Mouse (Mus musculus) testis, postnatal 10 days (tissue): Measurements from ENCODE around the gene Ankrd39.

Experiments
- DNase-seq: peaks from one replicate; pipeline ENCODE4 v3.0.0; 2021; ENCODE audit warnings: low spot score

Ankrd39 gene

DNA sequence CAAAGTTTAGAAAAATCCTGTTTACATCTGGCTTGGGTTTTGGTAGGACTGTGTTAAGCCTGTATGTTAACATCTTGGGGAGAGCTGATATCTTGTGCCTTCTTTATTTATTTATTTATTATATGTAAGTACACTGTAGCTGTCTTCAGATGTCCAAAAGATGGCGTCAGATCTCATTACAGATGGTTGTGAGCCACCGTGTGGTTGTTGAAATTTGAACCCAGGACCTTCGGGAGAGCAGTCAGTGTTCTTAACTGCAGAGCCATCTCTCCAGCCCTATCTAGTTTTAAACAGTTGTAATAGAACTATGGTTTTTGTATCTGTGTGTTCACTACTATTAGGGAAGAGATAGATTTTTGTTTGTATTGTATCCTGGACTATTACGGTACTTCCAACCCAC is 18.0 kb downstream of the Ankrd39 start:
- DNase-seq: no peak

- DNase-seq: no peak
Measured at GRCm38 (mm10) chr1:36528351-36528750, 18.9 kb downstream of the Ankrd39 start.

- DNase-seq: no peak
Measured at GRCm38 (mm10) chr1:36526903-36527302, 20.3 kb downstream of the Ankrd39 start.

- no peak for DNase-seq
Measured at GRCm38 (mm10) chr1:36525774-36526173, 21.5 kb downstream of the Ankrd39 start.

DNA sequence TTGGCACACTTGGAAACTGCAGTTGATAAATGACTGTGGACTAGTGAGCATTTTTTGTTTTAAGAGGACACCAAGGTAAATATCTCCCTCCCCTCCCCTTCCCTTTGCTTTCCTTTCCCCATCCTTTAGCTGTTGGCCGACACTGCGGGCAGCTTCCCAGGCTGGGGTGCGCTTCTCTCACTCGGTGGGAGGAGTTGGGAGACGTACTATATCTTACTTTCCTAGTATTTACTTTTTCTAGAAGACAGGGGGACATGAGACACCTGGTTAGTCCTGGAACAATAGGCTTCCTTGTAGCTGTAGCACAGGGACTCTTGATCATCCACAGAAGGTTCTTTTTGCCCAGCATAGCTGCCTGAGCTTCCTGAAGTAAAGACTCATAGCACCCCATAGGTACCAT is 23.2 kb downstream of the Ankrd39 start:
- DNase-seq: no peak

DNA sequence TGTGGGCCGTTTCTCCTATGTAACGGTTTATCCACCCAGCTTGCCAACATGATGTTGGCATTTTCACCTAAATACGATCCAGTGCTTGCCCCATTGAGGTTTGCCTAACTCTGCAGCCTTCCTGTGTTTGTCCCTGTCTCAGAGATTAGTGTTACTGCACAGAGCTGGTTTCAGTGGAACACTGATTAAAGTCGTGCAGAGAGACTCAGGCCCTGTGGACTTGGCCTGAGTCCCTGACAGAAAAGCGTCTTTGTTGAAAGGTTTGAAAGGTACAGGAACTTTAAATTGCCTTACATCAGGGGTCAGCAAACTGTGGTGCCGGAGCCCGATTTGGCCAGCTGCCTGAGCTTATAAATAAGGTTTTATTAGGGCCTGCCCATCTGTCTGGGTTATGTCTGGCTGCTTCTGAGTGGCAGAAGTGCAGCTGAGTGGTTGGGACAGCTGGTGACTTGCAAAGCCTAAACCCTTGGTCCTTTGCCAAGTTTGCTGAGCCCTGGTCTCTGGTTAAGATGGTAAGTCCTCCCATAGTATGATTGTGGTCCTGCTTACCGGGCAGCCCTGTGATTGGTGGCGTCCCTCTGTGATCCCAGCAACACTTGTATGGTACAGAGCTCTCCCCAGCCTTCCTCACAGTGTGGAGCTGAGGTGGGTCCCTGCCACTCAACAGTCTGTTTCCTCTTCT is 23.8 kb downstream of the Ankrd39 start:
- no peak for DNase-seq

DNA sequence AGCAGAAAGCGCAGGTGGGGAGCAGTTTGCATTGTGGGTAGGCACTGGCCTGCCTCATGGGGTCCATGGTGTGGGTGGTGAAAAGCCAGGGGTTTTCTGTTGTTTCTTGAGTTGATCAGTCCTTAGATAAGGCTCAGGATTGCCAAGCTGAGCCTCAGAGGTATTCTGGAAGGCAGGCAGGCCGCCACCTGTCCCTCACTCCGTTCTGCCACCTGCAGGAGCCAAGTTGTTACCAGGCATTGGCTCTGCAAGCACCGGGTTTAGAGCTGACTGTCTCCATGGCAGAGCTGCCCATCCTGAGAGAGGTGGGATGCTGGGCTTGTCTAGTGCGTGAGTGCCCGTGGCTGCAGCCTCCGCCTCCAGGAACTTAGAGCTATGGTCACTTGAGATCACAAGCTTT is 25.0 kb downstream of the Ankrd39 start:
- DNase-seq: no peak

GRCm38 (mm10) chr1:36519626-36520025 is 27.6 kb downstream of the Ankrd39 start:
- DNase-seq: no peak

GRCm38 (mm10) chr1:36518259-36518658 is 29.0 kb downstream of the Ankrd39 start:
- DNase-seq: no peak

DNA sequence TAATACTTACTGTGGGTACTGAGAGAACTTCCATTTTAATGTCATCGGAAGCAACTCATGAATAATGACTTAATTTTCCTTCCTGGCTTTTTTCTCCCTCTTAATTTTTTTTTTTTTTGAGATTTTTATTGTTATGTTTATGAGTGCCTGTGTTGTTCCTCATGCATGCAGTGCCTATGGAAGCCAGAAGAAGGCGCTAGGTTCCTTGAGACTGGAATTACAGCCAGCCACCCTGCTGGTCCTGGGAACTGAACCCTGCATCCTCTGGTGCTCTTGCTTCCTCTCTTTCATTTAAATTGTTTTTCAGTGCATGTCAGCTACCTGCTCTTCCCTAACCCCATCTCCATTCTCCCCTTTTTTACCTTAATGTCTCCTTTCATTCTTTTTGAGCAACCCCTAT is 33.5 kb downstream of the Ankrd39 start:
- DNase-seq: peak; percentile 59

DNA sequence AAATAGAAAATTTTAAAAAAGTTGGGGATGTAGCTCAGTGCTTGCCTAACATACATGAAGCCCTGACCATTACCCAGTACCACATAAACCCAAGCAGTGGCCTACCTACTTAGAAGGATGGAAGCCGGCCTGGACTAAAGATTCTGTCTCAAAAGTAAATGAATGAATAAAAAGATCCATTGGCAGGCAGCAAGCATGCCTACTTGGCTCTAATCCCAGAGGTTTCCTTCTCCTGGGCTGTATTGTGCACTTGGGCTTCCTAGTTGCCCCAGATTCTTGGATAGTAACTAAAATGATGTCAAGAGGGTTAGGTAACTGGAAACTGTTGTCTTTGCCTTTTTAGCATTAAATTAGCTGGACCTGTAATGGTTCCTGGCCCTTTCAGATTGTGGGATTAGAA is 33.9 kb downstream of the Ankrd39 start:
- no peak for DNase-seq

- DNase-seq: no peak
Measured at GRCm38 (mm10) chr1:36512966-36513280, 34.3 kb downstream of the Ankrd39 start.

DNA sequence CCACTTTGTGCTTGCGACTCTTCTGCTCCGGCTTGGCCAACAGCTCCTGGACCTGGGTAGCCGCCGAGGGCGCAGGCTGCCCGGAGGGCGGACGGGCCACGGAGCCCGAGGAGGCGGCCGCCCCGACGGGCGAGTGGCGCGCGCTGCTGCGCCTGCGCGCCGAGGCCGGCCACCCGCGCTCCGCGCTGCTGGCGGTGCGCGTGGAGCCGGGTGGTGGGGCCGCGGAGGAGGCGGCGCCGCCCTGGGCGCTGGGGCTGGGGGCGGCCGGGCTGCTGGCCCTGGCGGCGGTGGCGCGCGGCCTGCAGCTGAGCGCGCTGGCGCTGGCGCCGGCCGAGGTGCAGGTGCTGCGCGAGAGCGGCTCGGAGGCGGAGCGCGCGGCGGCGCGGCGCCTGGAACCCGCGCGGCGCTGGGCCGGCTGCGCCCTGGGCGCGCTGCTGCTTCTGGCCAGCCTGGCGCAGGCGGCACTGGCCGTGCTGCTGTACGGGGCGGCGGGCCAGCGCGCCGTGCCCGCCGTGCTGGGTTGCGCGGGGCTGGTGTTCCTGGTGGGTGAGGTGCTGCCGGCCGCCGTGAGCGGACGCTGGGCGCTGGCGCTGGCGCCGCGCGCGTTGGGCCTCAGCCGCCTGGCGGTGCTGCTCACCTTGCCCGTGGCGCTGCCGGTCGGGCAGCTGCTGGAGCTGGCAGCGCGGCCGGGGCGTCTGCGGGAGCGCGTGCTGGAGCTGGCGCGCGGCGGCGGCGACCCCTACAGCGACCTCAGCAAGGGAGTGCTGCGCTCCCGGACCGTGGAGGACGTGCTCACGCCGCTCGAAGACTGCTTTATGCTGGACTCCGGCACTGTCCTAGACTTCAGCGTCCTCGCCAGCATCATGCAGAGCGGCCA is 34.9 kb downstream of the Ankrd39 start:
- DNase-seq: peak; percentile 60

DNA sequence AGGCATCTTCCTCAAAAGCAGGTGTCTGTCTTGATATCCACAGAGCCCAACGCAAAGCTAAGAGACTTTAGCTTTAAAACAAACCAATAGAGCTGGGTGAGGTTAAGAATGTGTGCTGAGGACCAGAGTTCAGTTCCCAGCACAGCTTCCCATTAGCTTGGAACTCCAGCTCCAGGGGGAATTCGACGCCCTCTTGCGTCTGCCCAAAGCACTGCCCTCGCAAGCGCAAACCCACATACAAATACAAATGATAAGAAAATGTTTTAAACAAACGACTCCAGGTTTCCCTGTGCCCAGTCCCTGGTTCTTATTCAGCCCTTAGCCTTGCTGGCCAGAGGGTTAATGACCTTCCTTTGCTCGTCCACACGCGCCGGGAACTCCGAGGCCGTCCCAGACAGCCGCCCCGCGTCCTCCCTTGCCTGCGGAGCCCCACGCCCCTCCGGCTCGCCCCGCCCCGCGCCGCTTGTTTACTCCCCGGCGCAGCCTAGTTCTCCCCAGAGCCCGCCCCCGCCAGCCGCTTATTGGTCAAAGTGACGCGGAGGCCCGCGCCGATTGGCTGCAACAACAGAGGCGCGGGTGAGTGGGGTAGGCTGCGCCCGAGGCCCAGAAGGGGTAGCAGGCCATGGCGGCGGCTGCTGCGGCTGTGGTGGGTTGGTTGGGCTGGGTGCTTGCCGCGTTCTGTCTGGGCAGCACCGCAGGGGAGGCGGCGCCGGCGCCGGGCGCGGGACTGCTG is 35.8 kb downstream of the Ankrd39 start, which contains the start of gene Cnnm3:
Gene Cnnm3, plus strand, starts transcription at position 579 of the 733 bp plus-strand sequence.
- DNase-seq: peak; percentile 100

- DNase-seq: no peak
Measured at GRCm38 (mm10) chr1:36508238-36508637, 39.0 kb downstream of the Ankrd39 start.

- DNase-seq: peak; percentile 88
Measured at GRCm38 (mm10) chr1:36501261-36501660, 46.0 kb downstream of the Ankrd39 start.

DNA sequence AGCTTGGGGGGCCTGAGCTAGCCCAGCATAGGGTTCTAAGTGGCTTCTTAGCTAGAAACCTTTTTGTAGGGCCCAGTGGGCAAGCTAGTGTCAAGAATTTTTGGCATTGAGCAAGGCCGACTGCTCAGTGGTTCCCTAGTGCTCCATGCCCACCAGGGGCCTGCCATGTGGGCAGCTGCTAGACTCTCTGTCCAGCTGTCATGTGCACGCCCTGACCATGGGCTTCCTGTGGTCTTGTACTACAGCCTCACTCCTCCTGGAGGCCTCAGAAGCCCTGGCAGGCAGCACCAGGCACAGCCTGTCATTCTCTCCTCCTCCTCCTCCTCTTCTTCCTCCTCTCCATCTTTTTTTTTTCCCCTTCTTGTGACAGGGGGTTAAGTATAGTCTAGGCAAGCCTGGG is 49.9 kb downstream of the Ankrd39 start:
- DNase-seq: no peak

- DNase-seq: peak; percentile 60
Measured at GRCm38 (mm10) chr1:36496719-36497118, 50.5 kb downstream of the Ankrd39 start.

GRCm38 (mm10) chr1:36493299-36493698 is 53.9 kb downstream of the Ankrd39 start:
- no peak for DNase-seq

DNA sequence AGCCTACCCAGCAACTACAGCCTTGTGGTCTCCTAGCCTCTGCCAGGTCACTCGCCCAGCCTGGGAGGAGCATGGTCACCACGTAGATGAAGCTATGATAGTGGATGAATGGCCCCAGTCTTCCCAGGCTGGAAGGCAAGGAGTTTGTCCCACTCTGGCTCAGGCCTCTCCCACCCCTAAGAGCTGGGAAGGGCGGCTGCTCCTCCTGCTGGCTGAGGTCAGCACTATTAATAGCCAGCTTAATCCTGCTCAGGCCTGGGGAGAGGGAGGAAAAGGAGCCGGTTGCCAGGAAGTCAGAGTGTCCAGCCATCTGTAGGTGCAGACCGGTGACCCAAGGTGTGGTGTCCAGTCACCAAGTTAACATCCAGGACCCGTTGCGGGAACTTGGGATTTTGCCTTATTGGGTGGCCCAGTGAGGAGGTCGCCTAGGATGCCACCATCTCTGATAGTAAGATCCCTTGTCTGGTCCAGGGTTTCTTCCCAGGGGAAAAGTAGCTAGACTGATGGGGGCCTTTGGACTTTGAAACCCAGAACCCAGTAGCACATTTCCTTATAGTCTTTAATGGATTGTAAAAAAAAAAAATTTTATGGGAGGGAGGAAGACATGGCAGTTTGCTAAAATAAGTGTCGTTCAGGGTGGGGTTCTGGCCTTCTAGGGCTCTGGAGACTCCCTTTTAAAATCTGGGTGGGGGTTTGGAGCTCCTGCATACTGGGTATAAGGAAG is 54.7 kb downstream of the Ankrd39 start:
- DNase-seq: peak; percentile 77

GRCm38 (mm10) chr1:36489661-36490060 is 57.6 kb downstream of the Ankrd39 start:
- no peak for DNase-seq
